8 mouse cellular contexts compared by ENCODE assay signal in genomic region chr8:46552441-46552765, GRCm38 (mm10). TPM values are rescaled to one million over a fixed set of nuclear protein-coding genes. Genes with fewer than 3 reads are reported as not detected.
DNase-seq lines count a peak whose midpoint lies in the region; ATAC-seq and TF ChIP-seq lines count a peak whose summit lies in the region.

No protein-coding gene starts in this region.

- H3K27ac ChIP-seq in lung, embryonic 15.5 days = 0 out of 2 replicates have a peak overlapping the region, but pooled peaks have one; percentile 40
- no peak overlapping the region for H3K27ac ChIP-seq in forebrain, embryonic 15.5 days (replicated peaks)
- H3K27ac ChIP-seq in midbrain, postnatal 0 days (ENCODE audit: low read depth, low read length) = no peak overlapping the region

- H3K9ac ChIP-seq in lung, embryonic 15.5 days = peak overlapping the region; percentile 58
- peak overlapping the region; percentile 49 for H3K9ac ChIP-seq in forebrain, embryonic 15.5 days (replicated peaks)
- peak overlapping the region; percentile 44; the same call in 1 of the 2 replicates for H3K9ac ChIP-seq in midbrain, postnatal 0 days (replicated peaks; ENCODE audit: low read length, poor library complexity, severe bottlenecking)

- H3K4me3 ChIP-seq in lung, embryonic 15.5 days = peak overlapping the region; percentile 68
- H3K4me3 ChIP-seq in forebrain, embryonic 15.5 days = peak overlapping the region; percentile 73
- H3K4me3 ChIP-seq in midbrain, postnatal 0 days (ENCODE audit: low read depth, low read length) = peak overlapping the region; percentile 66

- WGBS in lung, embryonic 15.5 days = 3% methylated on average over 10 of the region's 10 CpGs
- 2% methylated on average over 10 of the region's 10 CpGs for WGBS in forebrain, embryonic 15.5 days
- 3% methylated on average over 10 of the region's 10 CpGs for WGBS in midbrain, postnatal 0 days

- H3K36me3 ChIP-seq in lung, embryonic 15.5 days = peaks cover 10% of the 10 kb centered on the region; the same call in 1 of the 2 replicates
- 0 out of 2 replicates have a peak, but pooled peaks cover 3% of the 10 kb centered on the region for H3K36me3 ChIP-seq in forebrain, embryonic 15.5 days
- no peaks in the 10 kb centered on the region for H3K36me3 ChIP-seq in midbrain, postnatal 0 days (ENCODE audit: insufficient read depth, low read length)

- peak overlapping the region; percentile 76 for H3K4me2 ChIP-seq in lung, embryonic 15.5 days
- H3K4me2 ChIP-seq in forebrain, embryonic 15.5 days (replicated peaks) = peak overlapping the region; percentile 79
- peak overlapping the region; percentile 66 for H3K4me2 ChIP-seq in midbrain, postnatal 0 days (ENCODE audit: low read depth, low read length, poor library complexity, severe bottlenecking)

- no peak for TF ChIP-seq CTCF in midbrain, postnatal 0 days (IDR thresholded peaks at IDR 0.05)

- no peak for ATAC-seq in lung, embryonic 15.5 days (ENCODE audit: borderline replicate concordance, extremely low read depth, low FRiP score, low TSS enrichment)
- ATAC-seq in forebrain, embryonic 15.5 days (replicated peaks) = no peak; the same call in 1 of the 2 replicates
- ATAC-seq in midbrain, postnatal 0 days (ENCODE audit: low FRiP score) = no peak

- H3K27me3 ChIP-seq in lung, embryonic 15.5 days = no peaks in the 10 kb centered on the region
- H3K27me3 ChIP-seq in forebrain, embryonic 15.5 days = no peaks in the 10 kb centered on the region
- no peaks in the 10 kb centered on the region for H3K27me3 ChIP-seq in midbrain, postnatal 0 days (ENCODE audit: insufficient read depth, low read length)

- no peaks in the 10 kb centered on the region for H3K9me3 ChIP-seq in lung, embryonic 15.5 days
- H3K9me3 ChIP-seq in forebrain, embryonic 15.5 days = no peaks in the 10 kb centered on the region
- no peaks in the 10 kb centered on the region for H3K9me3 ChIP-seq in midbrain, postnatal 0 days (ENCODE audit: low read length)

- H3K4me1 ChIP-seq in lung, embryonic 15.5 days = peaks cover 10% of the 10 kb centered on the region; the same call in 1 of the 2 replicates
- peaks cover 13% of the 10 kb centered on the region for H3K4me1 ChIP-seq in forebrain, embryonic 15.5 days
- H3K4me1 ChIP-seq in midbrain, postnatal 0 days (ENCODE audit: insufficient read depth, low read length) = peaks cover 4% of the 10 kb centered on the region; the same call in 1 of the 2 replicates

- DNase-seq in lung, postnatal 14 days = no peak
- peak; percentile 10 for DNase-seq in c-Kit-positive CD71-negative TER-119-negative erythroid progenitor cells, embryonic 14.5 days (ENCODE audit: low read depth)
- peak; percentile 59 for DNase-seq in kidney, postnatal 10 days
- no peak for DNase-seq in midbrain, postnatal 0 days (ENCODE audit: low spot score)
- DNase-seq in gastrocnemius, postnatal 4 days (ENCODE audit: low spot score in 2 of 2) = no peak
- no peak for DNase-seq in layer of hippocampus, postnatal 36 days

RNA-seq across cellular contexts. Expression of gene Cenpu, which starts 0.6 kb away (rescaled TPM):
- 19.2 TPM in 2 replicates for polyA plus RNA-seq in lung, embryonic 15.5 days (2015; fragmentation: Nextera tagmentation; extraction: Ambion mirVana)
- polyA plus RNA-seq in forebrain, embryonic 15.5 days (2015; fragmentation: Nextera tagmentation; extraction: Ambion mirVana) = 8.9 and 10.6 TPM in 2 replicates
- total RNA-seq in midbrain, postnatal 0 days (2014; rRNA removed) = 2.9 TPM in 2 replicates
- polyA plus RNA-seq in midbrain, postnatal 0 days (2015; fragmentation: Nextera tagmentation; extraction: Ambion mirVana) = 6.0 and 6.6 TPM in 2 replicates
- total RNA-seq in gastrocnemius, postnatal 4 days (2021) = 1 to 10 TPM; 4.4 to 4.8 TPM
- total RNA-seq in layer of hippocampus, postnatal 36 days (2021) = 1 to 10 TPM; 1.2 to 4.0 TPM

Comparison
In these comparisons a context has a peak if more than half of its experiments do, and no peak if none do; other contexts are left out.
1. DNase-seq: peak in c-Kit-positive CD71-negative TER-119-negative erythroid progenitor cells, embryonic 14.5 days (single experiment) and kidney, postnatal 10 days (single experiment); none in lung, postnatal 14 days (single experiment), midbrain, postnatal 0 days (single experiment), gastrocnemius, postnatal 4 days (0 of 2) and layer of hippocampus, postnatal 36 days (0 of 2).
2. Peak in every context shown above with its lines, with median percentiles within 50 percentile points of each other: H3K4me2 ChIP-seq, H3K4me3 ChIP-seq and H3K9ac ChIP-seq.